Mouse (Mus musculus): ENCODE measurements around the gene Papola.

DNA sequence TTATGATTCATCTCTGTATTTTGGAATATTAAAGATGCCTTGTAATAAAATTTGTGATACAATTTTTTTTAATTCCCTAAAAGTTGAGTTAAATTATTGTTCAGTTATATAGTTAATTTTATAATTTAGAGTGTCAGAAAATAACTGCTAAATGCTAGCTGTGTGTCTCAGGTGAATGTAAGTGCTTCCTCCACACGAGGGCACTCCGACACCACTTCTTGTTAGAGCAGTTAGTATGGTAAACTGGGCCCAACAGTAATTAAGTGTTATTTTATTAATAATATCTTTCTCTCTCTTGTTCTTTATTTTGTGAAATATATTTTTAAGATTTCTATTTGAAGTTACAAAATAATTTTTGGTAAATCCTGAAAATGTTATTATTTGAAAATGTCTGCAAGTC lies 51.7 kb downstream of the Papola start:
- no peak for TF ChIP-seq POLR2A (IDR thresholded peaks at IDR 0.05; ENCODE audit: control insufficient read depth, extremely low read depth, insufficient read depth, low read length, poor library complexity)
- no peak for TF ChIP-seq CTCF (IDR thresholded peaks at IDR 0.05; ENCODE audit: borderline replicate concordance, control insufficient read depth, extremely low read depth, insufficient read depth, low read length, poor library complexity)
